Mouse (Mus musculus) thymus, postnatal 25 days (tissue): ENCODE results near the gene Prm2.

Source experiments
- DNase-seq: peaks from one replicate; pipeline ENCODE4 v3.0.0; 2022

Prm2 gene

DNA sequence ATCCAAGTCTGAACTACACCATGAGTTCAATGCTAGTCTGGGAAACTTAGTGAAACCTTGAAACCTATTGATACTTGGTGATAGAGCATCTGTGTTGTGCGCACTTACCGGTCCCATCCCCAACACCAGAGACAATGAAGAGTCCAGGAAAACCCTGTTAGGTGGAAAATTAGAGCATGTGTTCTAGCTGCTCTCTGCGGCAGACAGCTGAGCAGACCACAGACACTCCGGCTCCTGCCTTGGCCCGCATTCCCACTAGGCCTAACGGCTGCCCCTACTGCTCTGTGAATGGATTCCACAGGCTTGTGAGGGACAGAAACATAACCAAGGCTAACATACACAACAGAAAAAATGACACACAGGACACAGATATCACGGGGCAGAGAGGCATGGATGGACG, 22.4 kb downstream of the Prm2 start:
- no peak for DNase-seq

- peak; percentile 80 for DNase-seq
Measured at GRCm38 (mm10) chr16:10771769-10772510, 24.0 kb downstream of the Prm2 start.

DNA sequence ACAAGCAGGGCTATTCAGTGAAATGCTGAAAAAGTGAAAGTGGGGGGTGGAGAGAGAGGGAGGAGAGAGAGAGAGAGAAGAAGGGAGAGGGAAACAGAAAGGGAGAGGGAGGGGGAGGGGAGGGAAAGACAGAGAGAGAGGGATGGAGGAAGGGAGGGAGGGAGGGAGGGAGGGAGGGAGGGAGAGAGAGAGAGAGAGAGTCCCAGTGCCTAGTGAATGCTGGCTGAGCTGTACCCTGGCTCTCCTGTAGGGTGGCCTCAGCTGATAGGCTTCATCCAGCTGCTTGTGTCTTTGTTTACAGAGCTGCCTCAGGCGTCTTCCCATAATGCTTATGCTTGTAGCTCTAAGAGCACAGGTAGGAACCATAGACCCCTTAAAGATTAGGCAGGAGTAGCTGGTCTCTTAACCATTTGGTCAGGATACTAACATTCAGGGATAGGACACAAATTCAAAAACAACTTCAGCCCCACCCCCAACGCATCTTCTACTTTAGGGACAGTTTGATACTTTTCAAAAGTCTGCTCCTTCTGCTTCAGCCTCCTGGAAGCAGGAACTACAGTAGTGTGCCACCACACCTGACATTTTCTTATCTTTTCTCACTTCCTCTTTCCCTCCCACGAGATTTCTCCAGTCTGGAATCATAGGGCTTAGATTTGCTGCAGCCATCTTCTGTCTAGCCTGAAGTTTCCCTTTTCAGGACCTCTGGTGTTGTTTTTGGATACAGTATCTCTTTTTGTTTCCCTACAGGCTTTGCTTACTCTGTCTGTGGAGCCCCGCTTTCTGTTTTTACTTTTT, 25.2 kb downstream of the Prm2 start:
- DNase-seq: peak; percentile 45

GRCm38 (mm10) chr16:10769661-10770060, 26.3 kb downstream of the Prm2 start:
- peak; percentile 78 for DNase-seq

- DNase-seq: peak; percentile 36
Measured at GRCm38 (mm10) chr16:10768821-10769220, 27.1 kb downstream of the Prm2 start.

- DNase-seq: peak; percentile 87
Measured at GRCm38 (mm10) chr16:10767158-10767557, 28.8 kb downstream of the Prm2 start.

GRCm38 (mm10) chr16:10764323-10764722, 31.6 kb downstream of the Prm2 start:
- no peak for DNase-seq

- no peak for DNase-seq
Measured at GRCm38 (mm10) chr16:10763540-10764264, 32.2 kb downstream of the Prm2 start.

GRCm38 (mm10) chr16:10762569-10763180, 33.3 kb downstream of the Prm2 start:
- no peak for DNase-seq

GRCm38 (mm10) chr16:10761182-10761581, 34.8 kb downstream of the Prm2 start:
- DNase-seq: no peak

GRCm38 (mm10) chr16:10756168-10756567, 39.8 kb downstream of the Prm2 start:
- DNase-seq: no peak

DNA sequence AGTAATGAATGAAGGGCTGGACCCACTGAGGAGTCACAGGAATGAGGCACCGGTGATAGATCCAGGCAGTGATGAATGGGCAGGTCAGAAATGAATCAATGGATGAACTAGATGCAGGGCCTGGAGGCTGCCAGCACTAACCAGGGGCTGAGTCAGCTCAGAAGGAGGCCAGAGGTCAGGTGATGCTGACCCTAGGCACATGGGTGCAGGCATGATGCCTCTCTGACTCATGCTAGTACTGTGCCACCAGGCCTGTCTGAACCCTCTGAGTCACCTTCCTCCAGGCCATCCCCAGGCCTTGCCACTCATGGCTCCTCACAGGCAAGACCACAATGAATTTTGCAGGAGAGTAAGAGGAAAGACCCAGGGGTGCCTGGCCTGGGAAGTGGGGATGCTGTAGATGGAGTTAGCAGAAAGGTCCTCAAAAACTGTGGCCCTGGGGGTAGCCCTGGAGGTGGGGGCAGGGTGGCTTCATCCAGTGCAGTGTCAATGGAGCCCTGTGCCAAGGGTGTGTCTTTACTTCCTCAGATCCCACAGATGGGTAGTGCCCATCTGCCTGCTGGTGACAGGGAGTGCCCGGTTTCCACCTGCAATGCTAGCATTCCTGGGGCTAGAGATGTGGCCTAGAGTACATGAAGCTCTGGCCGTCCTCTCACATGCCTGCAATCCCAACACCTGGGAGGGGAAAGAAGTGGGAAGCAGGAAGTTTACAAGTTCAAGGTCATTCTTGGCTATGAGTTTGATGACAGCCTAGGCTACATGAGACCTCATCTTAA, 41.2 kb downstream of the Prm2 start:
- no peak for DNase-seq

DNA sequence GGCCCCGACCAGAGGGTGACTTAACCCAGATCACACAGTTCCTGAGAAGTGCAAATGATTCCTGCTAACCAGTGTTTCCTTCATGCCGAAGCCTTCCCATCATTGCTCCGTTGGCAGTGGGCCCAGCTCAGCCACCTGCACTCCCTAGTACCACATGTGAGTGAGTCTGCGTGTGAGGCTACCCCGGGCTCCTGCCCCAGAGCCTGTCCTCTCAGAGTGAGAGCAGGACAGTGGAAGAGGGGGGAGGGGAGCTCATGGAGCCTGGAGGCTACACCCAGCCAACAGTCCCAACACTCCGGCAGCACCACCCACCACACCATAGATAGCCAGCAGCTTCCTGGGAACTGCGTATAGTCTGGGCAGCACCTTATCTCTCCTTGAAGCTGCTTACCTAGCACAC, 46.1 kb downstream of the Prm2 start:
- DNase-seq: no peak

DNA sequence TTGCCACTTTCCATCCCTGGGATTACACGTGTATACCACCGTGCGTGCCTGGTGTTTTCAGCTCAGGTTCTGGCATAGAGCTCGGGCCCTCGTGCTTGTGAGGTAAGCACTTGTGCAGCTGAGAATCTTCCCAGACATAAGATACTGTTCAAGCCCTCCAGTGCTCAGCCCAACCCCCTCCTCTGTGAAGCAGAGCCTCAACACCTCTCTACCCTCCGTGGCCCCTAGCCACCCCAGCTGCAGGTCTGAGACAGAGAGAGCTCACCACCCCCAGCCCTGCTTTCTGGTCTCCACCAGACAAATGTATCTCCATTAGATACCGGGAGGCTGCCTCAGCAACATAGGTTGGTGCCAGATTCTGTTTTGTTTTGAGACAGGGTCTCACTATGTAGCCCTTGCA, 46.7 kb downstream of the Prm2 start:
- peak; percentile 58 for DNase-seq
